Mouse (Mus musculus) forebrain, postnatal 0 days (tissue): ENCODE measurements around the gene Zfp617. TPM values are rescaled to one million over a fixed set of nuclear protein-coding genes. Genes with fewer than 3 reads are reported as not detected.

Experiments used
- ATAC-seq: fragments of 200-750 bp; cut with Nextera tagmentation; 2 replicates; pipeline ENCODE4 v1.8.0; 2017; ENCODE audit warnings: mild to moderate bottlenecking, moderate library complexity
- DNase-seq: peaks from one replicate; pipeline ENCODE4 v3.0.0-alpha.2; 2015
- H3K27ac ChIP-seq: fragments of 300-500 bp; sonication (generic); 2 replicates; pipeline ENCODE4 v1.5.1; 2014; ENCODE audit warnings: low read depth, mild to moderate bottlenecking, antibody characterized with exemption, low read length, moderate library complexity, mixed read lengths
- H3K27me3 ChIP-seq: fragments of 300-500 bp; sonication (generic); 2 replicates; pipeline ENCODE4 v1.6.1; 2014; ENCODE audit warnings: mild to moderate bottlenecking, low read length, mixed read lengths; ENCODE audit not compliant: insufficient read depth
- H3K36me3 ChIP-seq: fragments of 300-500 bp; sonication (generic); 2 replicates; pipeline ENCODE4 v1.6.1; 2014; ENCODE audit warnings: mild to moderate bottlenecking, moderate library complexity; ENCODE audit not compliant: insufficient read depth
- H3K4me1 ChIP-seq: fragments of 300-500 bp; sonication (generic); 2 replicates; pipeline ENCODE4 v1.6.1; 2014; ENCODE audit warnings: antibody characterized with exemption; ENCODE audit not compliant: insufficient read depth
- H3K4me2 ChIP-seq: fragments of 300-500 bp; sonication (generic); 2 replicates; pipeline ENCODE4 v1.6.1; 2014; ENCODE audit warnings: low read depth, mild to moderate bottlenecking, moderate library complexity
- H3K4me3 ChIP-seq: fragments of 300-500 bp; sonication (generic); 2 replicates; pipeline ENCODE4 v1.5.1; 2014; ENCODE audit warnings: low read depth, low read length, mixed read lengths
- H3K9ac ChIP-seq: fragments of 300-500 bp; sonication (generic); 2 replicates; pipeline ENCODE4 v1.6.1; 2014; ENCODE audit warnings: mild to moderate bottlenecking
- H3K9me3 ChIP-seq: fragments of 300-500 bp; sonication (generic); 2 replicates; pipeline ENCODE4 v1.6.1; 2016; ENCODE audit warnings: low read length
- CTCF ChIP-seq: sonication (generic); IDR thresholded peaks from 2 replicates; pipeline ENCODE4 v1.5.1; 2016; ENCODE audit warnings: antibody characterized with exemption, control low read depth, low read depth
- WGBS: fragments of 180-500 bp; shearing (Covaris S2); extraction: QIAGEN DNeasy Blood & Tissue Kit; methylation state at CpG from one replicate; pipeline ENCODE4 v1.1.7; 2014; 5-methylcytosine and 5-hydroxymethylcytosine counted together
- polyA plus RNA-seq: library from polyadenylated mRNA; unstranded; fragments of >200 nt; fragmentation: Nextera tagmentation; extraction: Ambion mirVana; gene quantifications from 2 replicates; pipeline ENCODE4 v1.2.1, GENCODE M21; 2015
- total RNA-seq: library from RNA; depleted of rRNA; stranded (reverse); fragments of >200 nt; gene quantifications from 2 replicates; pipeline ENCODE4 v1.2.3, GENCODE M21; 2014

Gene Zfp617
- total and polyA plus RNA-seq, 2 experiments from 2014 or later = 19.5 to 34.4 TPM

- no peak overlapping the region for H3K27ac ChIP-seq
- no peak for ATAC-seq
- peaks cover 5% of the 10 kb centered on the region for H3K4me1 ChIP-seq
- H3K36me3 ChIP-seq = no peaks in the 10 kb centered on the region
- no peak overlapping the region for H3K9ac ChIP-seq
- H3K27me3 ChIP-seq = no peaks in the 10 kb centered on the region
- DNase-seq = no peak
- H3K4me2 ChIP-seq = no peak overlapping the region
- no peak for TF ChIP-seq CTCF
- H3K9me3 ChIP-seq = peaks cover 4% of the 10 kb centered on the region; the same call in 1 of the 2 replicates
- 97% methylated on average over 9 of the region's 9 CpGs for WGBS
- H3K4me3 ChIP-seq = no peak overlapping the region
Measured at GRCm38 (mm10) chr8:71954666-71955065, 46.2 kb downstream of the Zfp617 start.

DNA sequence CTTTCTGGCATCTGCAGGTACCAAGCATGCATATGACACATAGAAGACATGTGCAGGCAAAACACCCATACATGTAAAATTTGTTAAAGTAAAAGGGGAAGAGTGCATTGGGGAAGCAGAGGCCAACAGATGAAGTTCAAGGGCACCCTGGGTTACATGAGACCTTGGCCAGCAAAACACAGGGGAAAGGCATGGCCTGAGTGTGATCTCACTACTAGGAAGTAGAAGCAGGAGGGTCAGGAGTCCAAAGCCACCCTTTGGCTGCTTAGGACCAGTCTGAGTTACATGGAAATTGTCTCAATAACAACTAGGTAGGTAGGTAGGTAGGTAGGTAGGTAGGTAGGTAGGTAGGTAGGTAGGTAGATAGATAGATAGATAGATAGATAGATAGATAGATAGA is 52.0 kb downstream of the Zfp617 start:
- H3K36me3 ChIP-seq = peaks cover 9% of the 10 kb centered on the region; the same call in 1 of the 2 replicates
- DNase-seq = no peak
- H3K9ac ChIP-seq = no peak overlapping the region
- H3K4me2 ChIP-seq = no peak overlapping the region
- no peak overlapping the region for H3K4me3 ChIP-seq
- no peaks in the 10 kb centered on the region for H3K9me3 ChIP-seq
- no peaks in the 10 kb centered on the region for H3K27me3 ChIP-seq
- H3K4me1 ChIP-seq = no peaks in the 10 kb centered on the region
- ATAC-seq = no peak
- H3K27ac ChIP-seq = no peak overlapping the region
- TF ChIP-seq CTCF = no peak

DNA sequence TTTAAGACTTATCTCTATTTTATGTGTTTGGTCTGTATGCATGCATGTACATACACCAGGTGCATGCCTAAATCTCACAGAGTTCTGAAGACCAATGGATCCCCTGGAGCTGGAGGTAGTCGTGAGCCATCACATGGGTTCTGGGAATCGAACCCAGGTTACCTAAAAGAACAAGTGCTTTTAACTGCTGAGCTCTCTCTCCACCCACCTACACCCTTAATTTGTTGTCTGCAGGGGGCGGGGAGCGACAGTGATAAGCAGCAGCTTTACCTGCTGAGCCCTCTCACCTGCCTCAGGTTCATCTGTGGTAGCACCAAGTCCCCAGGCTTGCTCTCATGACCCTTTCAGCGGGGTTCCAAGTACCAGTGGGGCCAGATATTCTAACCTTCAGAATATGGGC is 53.4 kb downstream of the Zfp617 start:
- TF ChIP-seq CTCF = no peak
- Histone ChIP-seq H3K4me1 (no peaks in the 10 kb centered on the region), H3K27me3 (no peaks in the 10 kb centered on the region), H3K27ac (no peak overlapping the region), H3K9me3 (no peaks in the 10 kb centered on the region), H3K36me3 (peaks cover 19% of the 10 kb centered on the region), H3K4me2 (no peak overlapping the region), H3K4me3 (no peak overlapping the region), H3K9ac (no peak overlapping the region)
- DNase-seq (no peak), ATAC-seq (no peak)
- WGBS = 94% methylated on average over 5 of the region's 5 CpGs

DNA sequence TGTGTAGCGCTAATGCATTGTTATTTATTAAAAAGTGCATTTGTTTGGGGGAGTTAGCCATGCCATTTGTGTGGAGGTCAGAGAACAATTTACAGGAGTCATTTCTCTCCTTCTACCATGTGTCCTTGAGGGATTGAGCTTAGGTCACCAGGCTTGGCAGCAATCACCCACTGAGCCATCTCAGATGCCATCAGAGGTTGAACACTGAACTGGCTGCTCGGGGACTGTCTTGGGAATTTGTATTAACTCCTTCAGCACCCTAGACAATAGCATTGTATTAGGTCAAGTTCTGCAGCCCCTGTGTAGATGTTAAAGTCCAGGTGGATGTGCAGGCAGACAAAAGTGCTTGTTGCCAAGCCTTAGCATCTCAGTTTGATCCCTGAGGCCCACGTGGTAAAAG is 55.6 kb downstream of the Zfp617 start:
- ATAC-seq (no peak), DNase-seq (no peak)
- Histone ChIP-seq H3K9me3 (no peaks in the 10 kb centered on the region), H3K27ac (no peak overlapping the region), H3K4me2 (no peak overlapping the region), H3K4me1 (no peaks in the 10 kb centered on the region), H3K36me3 (peaks cover 32% of the 10 kb centered on the region), H3K4me3 (no peak overlapping the region), H3K9ac (no peak overlapping the region), H3K27me3 (no peaks in the 10 kb centered on the region)
- TF ChIP-seq CTCF = no peak
- WGBS = 90% methylated on average over 3 of the region's 3 CpGs

DNA sequence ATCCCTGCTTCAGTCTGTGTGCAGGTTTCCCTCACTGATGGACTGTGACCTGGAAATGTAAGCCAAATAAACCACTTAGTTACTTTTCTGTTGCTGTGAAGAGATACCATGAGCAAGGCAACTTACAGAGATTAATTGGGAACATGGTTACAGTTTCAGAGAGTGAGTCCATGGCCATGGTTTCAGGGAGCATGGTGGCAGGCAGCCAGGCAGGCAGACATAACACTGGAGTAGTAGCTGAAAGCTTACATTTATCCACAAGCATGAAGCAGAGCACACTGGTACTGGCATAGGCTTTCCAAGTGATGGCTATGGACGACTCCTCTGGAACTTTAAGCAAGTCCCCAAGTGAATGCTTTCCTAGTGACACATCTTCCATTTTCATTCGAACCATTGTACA is 56.7 kb downstream of the Zfp617 start:
- 99% methylated on average over 2 of the region's 2 CpGs for WGBS
- DNase-seq = no peak

GRCm38 (mm10) chr8:71966411-71966810 is 58.0 kb downstream of the Zfp617 start:
- H3K36me3 ChIP-seq = peaks cover 32% of the 10 kb centered on the region
- H3K9ac ChIP-seq = no peak overlapping the region
- no peaks in the 10 kb centered on the region for H3K9me3 ChIP-seq
- no peaks in the 10 kb centered on the region for H3K27me3 ChIP-seq
- H3K4me1 ChIP-seq = no peaks in the 10 kb centered on the region
- H3K27ac ChIP-seq = no peak overlapping the region
- no peak for ATAC-seq
- H3K4me2 ChIP-seq = no peak overlapping the region
- no peak overlapping the region for H3K4me3 ChIP-seq
- TF ChIP-seq CTCF = 0 out of 2 replicates have a peak, but pooled peaks have one; percentile 21
- no peak for DNase-seq

More for the DNA sequence above, 56.7 kb downstream of the Zfp617 start:
- Histone ChIP-seq H3K9ac (no peak overlapping the region), H3K4me2 (no peak overlapping the region), H3K4me1 (no peaks in the 10 kb centered on the region), H3K36me3 (peaks cover 32% of the 10 kb centered on the region), H3K27ac (no peak overlapping the region), H3K27me3 (no peaks in the 10 kb centered on the region), H3K4me3 (no peak overlapping the region), H3K9me3 (no peaks in the 10 kb centered on the region)
- TF ChIP-seq CTCF = no peak
- ATAC-seq = no peak

- no peaks in the 10 kb centered on the region for H3K4me1 ChIP-seq
- no peaks in the 10 kb centered on the region for H3K9me3 ChIP-seq
- no peaks in the 10 kb centered on the region for H3K27me3 ChIP-seq
- 97% methylated on average over 5 of the region's 5 CpGs for WGBS
- H3K4me3 ChIP-seq = no peak overlapping the region
- no peak for DNase-seq
- H3K27ac ChIP-seq = no peak overlapping the region
- ATAC-seq = no peak
- H3K4me2 ChIP-seq = no peak overlapping the region
- H3K9ac ChIP-seq = no peak overlapping the region
- TF ChIP-seq CTCF = no peak
- H3K36me3 ChIP-seq = peaks cover 32% of the 10 kb centered on the region
Measured at GRCm38 (mm10) chr8:71967261-71967660, 58.8 kb downstream of the Zfp617 start.

DNA sequence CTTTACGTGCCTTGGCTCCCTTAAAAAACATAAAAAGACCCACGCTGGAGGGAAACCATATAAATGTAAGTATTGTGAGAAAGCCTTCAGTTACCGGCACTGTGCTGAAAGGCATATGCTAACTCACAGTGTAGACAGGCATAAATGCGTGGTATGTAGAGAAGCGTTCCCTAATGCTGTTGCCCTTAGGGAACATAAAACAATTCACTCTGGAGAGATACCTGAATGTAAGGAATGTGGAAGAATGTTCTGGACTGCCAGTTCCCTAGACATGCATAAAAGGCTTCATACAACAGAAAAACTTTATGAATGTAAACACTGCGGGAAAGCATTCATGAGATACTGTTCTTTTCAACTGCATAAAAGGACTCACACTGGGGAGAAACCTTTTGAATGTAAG is 59.7 kb downstream of the Zfp617 start:
- ATAC-seq (no peak), DNase-seq (no peak)
- H3K4me3 ChIP-seq = no peak overlapping the region
- H3K27ac ChIP-seq = no peak overlapping the region
- no peak overlapping the region for H3K9ac ChIP-seq
- no peaks in the 10 kb centered on the region for H3K27me3 ChIP-seq
- peaks cover 32% of the 10 kb centered on the region for H3K36me3 ChIP-seq
- no peaks in the 10 kb centered on the region for H3K9me3 ChIP-seq
- WGBS = 65% methylated on average over 6 of the region's 6 CpGs
- no peak for TF ChIP-seq CTCF
- no peaks in the 10 kb centered on the region for H3K4me1 ChIP-seq
- H3K4me2 ChIP-seq = no peak overlapping the region
